Mouse (Mus musculus) kidney, embryonic 14.5 days (tissue): ENCODE measurements at regions not wholly inside any gene's neighbourhood (a gene's known extent, or its start where the extent isn't known, plus 50 kb on each side); places are given as distances from the start of the nearest gene placed in this dataset.

ENCODE experiments used
- ATAC-seq: fragments of 200-750 bp; cut with Nextera tagmentation; 2 replicates; pipeline ENCODE4 v1.8.0; 2017; ENCODE audit warnings: moderate number of reproducible peaks, mild to moderate bottlenecking, moderate TSS enrichment, moderate library complexity; ENCODE audit not compliant: low FRiP score, low TSS enrichment
- H3K27ac ChIP-seq: fragments of 300-500 bp; sonication (generic); 2 replicates; pipeline ENCODE4 v1.5.1; 2014; ENCODE audit warnings: low read depth, mild to moderate bottlenecking, low read length, moderate library complexity, mixed read lengths
- H3K27me3 ChIP-seq: fragments of 300-500 bp; sonication (generic); 2 replicates; pipeline ENCODE4 v1.6.1; 2014; ENCODE audit warnings: mild to moderate bottlenecking, low read length; ENCODE audit not compliant: control insufficient read depth, insufficient read depth
- H3K36me3 ChIP-seq: fragments of 300-500 bp; sonication (generic); 2 replicates; pipeline ENCODE4 v1.6.1; 2014; ENCODE audit warnings: low read length, mixed read lengths; ENCODE audit not compliant: control insufficient read depth, insufficient read depth
- H3K4me1 ChIP-seq: fragments of 300-500 bp; sonication (generic); 2 replicates; pipeline ENCODE4 v1.6.1; 2014; ENCODE audit warnings: low read length, mixed read lengths; ENCODE audit not compliant: control insufficient read depth, insufficient read depth
- H3K4me2 ChIP-seq: fragments of 300-500 bp; sonication (generic); replicated peaks from 2 replicates; pipeline ENCODE4 v1.6.1; 2014; ENCODE audit warnings: low read depth, mild to moderate bottlenecking, low read length
- H3K4me3 ChIP-seq: fragments of 300-500 bp; sonication (generic); 2 replicates; pipeline ENCODE4 v1.5.1; 2014; ENCODE audit warnings: mild to moderate bottlenecking, low read length
- H3K9ac ChIP-seq: fragments of 300-500 bp; sonication (generic); 2 replicates; pipeline ENCODE4 v1.6.1; 2014; ENCODE audit warnings: low read depth, mild to moderate bottlenecking, low read length, moderate library complexity
- H3K9me3 ChIP-seq: fragments of 300-500 bp; sonication (generic); 2 replicates; pipeline ENCODE4 v1.6.1; 2016; ENCODE audit warnings: low read length; ENCODE audit not compliant: control insufficient read depth
- WGBS: fragments of 180-500 bp; shearing (Covaris S2); extraction: QIAGEN DNeasy Blood & Tissue Kit; methylation state at CpG from one replicate; pipeline ENCODE4 v1.1.7; 2014; 5-methylcytosine and 5-hydroxymethylcytosine counted together

GRCm38 (mm10) chr6:134320379-134320932 is 75.7 kb upstream of the Bcl2l14 start:
- ATAC-seq = no peak

DNA sequence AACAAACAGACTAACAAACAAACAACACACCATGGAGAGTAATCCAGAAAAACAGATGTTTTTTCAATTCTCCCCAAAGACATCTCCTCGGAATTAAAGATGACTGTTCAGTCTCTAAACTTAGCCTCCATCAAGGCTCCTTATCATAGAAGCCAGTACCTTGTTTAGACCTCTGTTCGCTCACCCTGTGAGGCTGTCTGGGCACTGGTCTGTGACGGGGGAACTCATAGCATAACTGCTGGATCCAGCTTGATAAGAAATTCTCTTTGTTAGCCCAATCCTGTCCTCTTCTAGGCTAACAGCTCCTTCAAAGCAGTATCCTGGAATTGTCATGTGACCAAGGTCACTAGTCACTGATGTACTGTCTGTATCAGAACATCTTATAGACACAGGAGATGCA is 72.1 kb upstream of the Bcl2l14 start:
- H3K4me1 ChIP-seq = no peaks in the 10 kb centered on the region
- no peak overlapping the region for H3K9ac ChIP-seq
- H3K27ac ChIP-seq = no peak overlapping the region
- H3K4me2 ChIP-seq = no peak overlapping the region
- no peaks in the 10 kb centered on the region for H3K36me3 ChIP-seq
- H3K9me3 ChIP-seq = no peaks in the 10 kb centered on the region
- H3K4me3 ChIP-seq = no peak overlapping the region
- no peaks in the 10 kb centered on the region for H3K27me3 ChIP-seq
- ATAC-seq = no peak
- 62% methylated on average over 3 of the region's 3 CpGs for WGBS

More at GRCm38 (mm10) chr6:134320379-134320932, 75.7 kb upstream of the Bcl2l14 start:
- H3K4me2 ChIP-seq = no peak overlapping the region
- H3K4me1 ChIP-seq = no peaks in the 10 kb centered on the region
- 77% methylated on average over 7 of the region's 7 CpGs for WGBS
- no peaks in the 10 kb centered on the region for H3K36me3 ChIP-seq
- no peak overlapping the region for H3K27ac ChIP-seq
- no peak overlapping the region for H3K4me3 ChIP-seq
- H3K27me3 ChIP-seq = no peaks in the 10 kb centered on the region
- H3K9ac ChIP-seq = no peak overlapping the region
- H3K9me3 ChIP-seq = no peaks in the 10 kb centered on the region

GRCm38 (mm10) chr6:134325564-134325963 is 70.6 kb upstream of the Bcl2l14 start:
- H3K4me2 ChIP-seq = no peak overlapping the region
- H3K27me3 ChIP-seq = no peaks in the 10 kb centered on the region
- no peaks in the 10 kb centered on the region for H3K9me3 ChIP-seq
- H3K36me3 ChIP-seq = no peaks in the 10 kb centered on the region
- no peak overlapping the region for H3K4me3 ChIP-seq
- 93% methylated on average over 4 of the region's 4 CpGs for WGBS
- no peaks in the 10 kb centered on the region for H3K4me1 ChIP-seq
- no peak for ATAC-seq
- no peak overlapping the region for H3K9ac ChIP-seq
- no peak overlapping the region for H3K27ac ChIP-seq

- Histone ChIP-seq H3K4me2 (no peak overlapping the region), H3K4me1 (no peaks in the 10 kb centered on the region), H3K27ac (no peak overlapping the region), H3K27me3 (no peaks in the 10 kb centered on the region), H3K36me3 (no peaks in the 10 kb centered on the region), H3K9ac (no peak overlapping the region), H3K9me3 (no peaks in the 10 kb centered on the region), H3K4me3 (no peak overlapping the region)
- WGBS = 62% methylated on average over 10 of the region's 10 CpGs
- peak; percentile 46; the same call in 1 of the 2 replicates for ATAC-seq
Observed at GRCm38 (mm10) chr6:134329550-134330299, 66.4 kb upstream of the Bcl2l14 start.

GRCm38 (mm10) chr6:134330300-134330640 is 65.8 kb upstream of the Bcl2l14 start:
- H3K9ac ChIP-seq = no peak overlapping the region
- ATAC-seq = no peak
- no peaks in the 10 kb centered on the region for H3K27me3 ChIP-seq
- H3K9me3 ChIP-seq = no peaks in the 10 kb centered on the region
- no peaks in the 10 kb centered on the region for H3K4me1 ChIP-seq
- no peaks in the 10 kb centered on the region for H3K36me3 ChIP-seq
- H3K27ac ChIP-seq = no peak overlapping the region
- 94% methylated on average over 4 of the region's 4 CpGs for WGBS
- no peak overlapping the region for H3K4me2 ChIP-seq
- H3K4me3 ChIP-seq = no peak overlapping the region

- H3K36me3 ChIP-seq = no peaks in the 10 kb centered on the region
- H3K27me3 ChIP-seq = no peaks in the 10 kb centered on the region
- WGBS = 75% methylated on average over 15 of the region's 15 CpGs
- no peak overlapping the region for H3K27ac ChIP-seq
- H3K9ac ChIP-seq = no peak overlapping the region
- ATAC-seq = no peak
- no peaks in the 10 kb centered on the region for H3K4me1 ChIP-seq
- no peak overlapping the region for H3K4me2 ChIP-seq
- H3K9me3 ChIP-seq = no peaks in the 10 kb centered on the region
- H3K4me3 ChIP-seq = no peak overlapping the region
Observed at GRCm38 (mm10) chr6:134332718-134333432, 63.2 kb upstream of the Bcl2l14 start.

DNA sequence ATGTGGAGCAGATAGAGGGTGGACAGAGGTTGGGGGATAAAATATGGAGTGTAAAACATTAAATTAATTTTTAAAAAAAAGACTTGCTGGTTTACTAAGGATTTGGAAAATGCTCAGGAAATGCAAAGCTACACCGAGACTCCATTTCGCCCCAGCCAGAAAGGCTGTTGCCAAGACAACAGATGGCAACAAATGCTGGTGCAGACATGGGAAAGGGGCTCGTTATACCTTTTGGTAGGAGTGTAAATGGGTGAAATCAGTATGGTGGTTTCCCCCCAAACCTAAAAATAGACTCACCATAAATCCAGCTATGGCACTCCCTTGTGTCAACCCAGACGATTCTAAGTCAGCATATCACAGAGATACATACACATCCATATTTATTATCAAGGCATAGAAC is 60.4 kb upstream of the Bcl2l14 start:
- Histone ChIP-seq H3K36me3 (no peaks in the 10 kb centered on the region), H3K9ac (no peak overlapping the region), H3K4me2 (no peak overlapping the region), H3K4me1 (no peaks in the 10 kb centered on the region), H3K27ac (no peak overlapping the region), H3K27me3 (no peaks in the 10 kb centered on the region), H3K4me3 (no peak overlapping the region), H3K9me3 (no peaks in the 10 kb centered on the region)
- ATAC-seq = no peak
- WGBS = 80% methylated on average over 4 of the region's 4 CpGs

GRCm38 (mm10) chr6:134342796-134343605 is 53.1 kb upstream of the Bcl2l14 start:
- Histone ChIP-seq H3K4me1 (no peaks in the 10 kb centered on the region), H3K9ac (no peak overlapping the region), H3K27me3 (no peaks in the 10 kb centered on the region), H3K27ac (no peak overlapping the region), H3K4me3 (no peak overlapping the region), H3K9me3 (no peaks in the 10 kb centered on the region), H3K36me3 (no peaks in the 10 kb centered on the region), H3K4me2 (no peak overlapping the region)
- WGBS = 86% methylated on average over 9 of the region's 9 CpGs
- ATAC-seq = no peak

GRCm38 (mm10) chr6:134343606-134343901 is 52.6 kb upstream of the Bcl2l14 start:
- no peaks in the 10 kb centered on the region for H3K9me3 ChIP-seq

More at GRCm38 (mm10) chr6:134343606-134343901, 52.6 kb upstream of the Bcl2l14 start:
- Histone ChIP-seq H3K4me1 (no peaks in the 10 kb centered on the region), H3K4me2 (no peak overlapping the region), H3K36me3 (no peaks in the 10 kb centered on the region), H3K9ac (no peak overlapping the region), H3K27me3 (no peaks in the 10 kb centered on the region), H3K4me3 (no peak overlapping the region), H3K27ac (no peak overlapping the region)
- 86% methylated on average over 4 of the region's 4 CpGs for WGBS
- no peak for ATAC-seq
